Mouse (Mus musculus) adrenal gland, adult (tissue): Measurements from ENCODE around the gene Kcna7.
"Not testable (repeated sequence)": the region's sequence is repeated elsewhere in the genome, so short reads cannot be mapped to it uniquely, and the experiment has no call there.

Experiments used
- DNase-seq, 2 experiments: peaks; one replicate each; pipeline ENCODE4 v3.0.0; 2022 to 2023; ENCODE audit warnings: low spot score in 1 of 2; ENCODE audit not compliant: inconsistent age in 2 of 2

Kcna7 gene

DNA sequence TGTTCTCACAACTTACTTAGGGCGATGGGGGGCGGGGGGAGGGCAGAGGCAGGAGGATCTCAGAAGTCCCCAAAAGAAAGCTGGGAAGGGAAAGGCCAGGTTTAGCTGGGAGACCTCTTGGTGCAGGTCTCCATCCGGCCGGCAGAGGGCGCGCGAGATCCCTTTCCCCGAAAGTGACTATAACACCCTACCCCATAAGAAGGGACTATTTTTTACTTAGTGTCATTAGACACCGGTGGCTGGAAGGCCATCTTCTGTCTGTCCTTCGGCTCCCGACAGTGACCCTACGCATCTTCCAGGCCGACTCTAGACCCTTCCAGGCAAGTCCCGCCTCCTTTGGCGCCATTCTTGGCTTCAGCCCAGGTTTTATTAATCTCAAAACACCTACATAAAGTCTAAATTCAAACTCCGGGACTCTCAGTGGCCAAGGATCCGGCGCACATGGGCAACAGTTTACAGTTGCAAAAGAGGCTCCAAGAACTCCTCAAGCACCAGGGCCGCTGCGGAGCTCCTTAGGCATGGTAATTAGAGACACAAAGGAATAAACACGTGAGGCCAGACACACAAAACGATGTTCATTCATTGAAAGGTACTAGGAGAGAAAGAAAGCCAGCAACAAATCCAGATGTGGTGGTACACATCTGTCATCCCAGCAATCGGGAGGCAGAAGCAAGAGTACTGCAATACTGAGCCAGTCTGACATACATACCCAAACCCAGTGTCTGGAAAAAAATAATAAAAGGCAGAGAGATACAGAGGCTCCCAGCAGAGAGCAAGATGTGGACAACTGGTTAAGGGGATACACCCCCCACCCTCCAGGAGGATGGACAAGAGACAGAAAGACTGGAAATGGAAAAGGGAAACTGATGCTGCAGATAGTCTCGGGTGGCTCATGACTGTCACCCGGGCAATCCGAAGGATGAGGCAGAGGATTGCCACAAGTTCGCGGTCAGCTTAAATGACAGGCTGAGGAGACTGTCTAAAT lies at the start of gene Kcna7:
Gene Kcna7, plus strand, starts transcription at position 563 of the 985 bp plus-strand sequence.
- peak; percentile 72 to 92 for DNase-seq

DNA sequence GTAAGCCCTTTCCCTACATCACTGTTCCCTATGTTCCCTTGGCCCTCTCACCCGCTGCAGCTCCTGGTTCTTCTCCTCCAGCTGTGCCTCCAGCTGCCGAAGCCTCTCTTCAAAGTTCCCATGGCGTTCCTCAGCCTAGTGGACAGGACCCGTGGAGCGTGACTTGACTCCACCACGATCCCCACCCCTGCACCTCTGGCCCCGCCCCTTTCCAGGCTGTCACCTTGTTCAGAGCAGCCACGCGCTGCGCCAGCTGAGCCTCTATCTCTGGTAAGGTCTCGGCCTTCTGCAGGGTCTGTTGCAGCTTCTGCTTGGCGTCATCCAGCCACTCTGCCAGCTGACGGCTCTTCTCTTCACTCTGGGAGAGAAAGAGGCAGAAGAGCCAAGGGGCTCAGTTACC lies 49.4 kb upstream of the Kcna7 start:
- DNase-seq = no peak

DNA sequence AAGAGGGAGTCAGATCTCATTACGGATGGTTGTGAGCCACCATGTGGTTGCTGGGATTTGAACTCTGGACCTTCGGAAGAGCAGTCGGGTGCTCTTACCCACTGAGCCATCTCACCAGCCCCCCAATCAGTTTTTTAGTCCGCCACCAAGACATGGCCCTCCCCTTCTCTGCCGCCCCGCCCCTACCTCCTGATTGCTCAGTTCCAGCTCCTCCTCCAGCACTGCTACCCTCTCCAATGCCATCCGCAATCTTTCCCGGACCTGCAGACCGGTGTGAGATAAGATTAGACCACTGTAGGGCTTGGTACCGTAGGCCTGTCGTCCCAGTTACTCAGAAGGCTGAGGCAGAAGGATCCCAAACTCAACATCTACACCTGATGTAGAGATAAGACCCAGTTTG lies 46.4 kb upstream of the Kcna7 start:
- DNase-seq = not testable (repeated sequence)

DNA sequence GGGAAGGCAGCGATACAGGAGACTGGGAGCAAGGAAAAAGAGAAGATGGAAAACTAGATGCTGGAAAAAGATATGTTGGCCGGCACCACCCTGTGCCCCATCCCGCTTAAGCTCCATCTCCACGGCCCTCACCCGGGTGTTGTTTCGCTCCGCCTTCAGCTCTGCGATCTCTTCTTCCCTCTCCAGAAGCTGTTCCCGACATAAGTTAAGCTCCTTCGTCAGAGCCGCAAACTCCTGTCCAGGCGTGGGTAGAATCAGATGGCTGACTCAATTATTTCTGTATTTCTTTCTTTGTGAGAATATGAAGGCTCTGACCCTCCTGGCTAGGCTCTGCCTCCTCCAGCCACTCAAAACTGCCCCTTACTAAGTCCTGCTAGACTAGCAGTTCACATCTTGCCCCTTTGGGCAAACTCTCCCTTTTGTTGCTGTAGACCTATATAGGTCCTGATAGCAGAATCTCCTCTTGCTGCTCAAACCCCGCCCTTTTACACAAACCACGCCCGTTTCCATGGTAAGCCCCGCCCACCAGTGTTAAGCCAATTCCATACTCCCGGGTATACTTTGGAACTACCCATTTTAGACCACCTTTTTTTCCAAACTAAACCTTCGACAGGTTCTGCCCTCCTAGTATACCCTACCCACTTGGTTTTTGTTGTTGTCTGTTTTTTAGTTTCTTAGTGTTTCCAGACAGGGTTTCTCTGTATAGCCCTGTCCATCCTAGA lies 44.9 kb upstream of the Kcna7 start:
- DNase-seq = no peak

DNA sequence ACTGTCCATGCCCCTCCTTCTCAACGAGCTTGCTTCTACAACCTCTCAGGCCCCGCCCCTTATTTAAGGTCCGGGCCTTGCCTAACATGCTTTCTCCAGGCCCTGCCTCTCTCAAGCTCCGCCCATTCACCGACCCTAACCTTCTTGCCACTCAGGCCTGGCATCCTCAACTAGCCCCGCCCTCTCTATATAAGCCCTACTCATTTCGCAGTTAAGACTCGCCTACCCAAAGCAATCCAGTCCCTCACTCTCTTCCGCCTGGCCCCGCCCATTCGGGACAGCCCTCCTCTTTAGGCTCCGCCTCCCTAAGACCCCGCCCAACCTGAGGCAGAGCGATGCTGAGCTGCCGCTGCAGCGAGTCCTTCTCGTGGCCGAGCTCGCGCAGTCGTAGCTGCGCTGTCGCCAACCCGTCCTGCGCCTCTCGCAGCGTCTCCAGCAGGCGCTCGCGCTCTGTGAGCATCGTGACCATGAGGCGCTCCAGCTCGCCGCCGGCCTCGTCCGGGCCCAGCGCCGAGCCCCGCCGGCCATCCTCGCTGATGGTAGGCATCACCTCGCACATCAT lies 44.1 kb upstream of the Kcna7 start:
- peak; percentile 88 to 91 for DNase-seq

DNA sequence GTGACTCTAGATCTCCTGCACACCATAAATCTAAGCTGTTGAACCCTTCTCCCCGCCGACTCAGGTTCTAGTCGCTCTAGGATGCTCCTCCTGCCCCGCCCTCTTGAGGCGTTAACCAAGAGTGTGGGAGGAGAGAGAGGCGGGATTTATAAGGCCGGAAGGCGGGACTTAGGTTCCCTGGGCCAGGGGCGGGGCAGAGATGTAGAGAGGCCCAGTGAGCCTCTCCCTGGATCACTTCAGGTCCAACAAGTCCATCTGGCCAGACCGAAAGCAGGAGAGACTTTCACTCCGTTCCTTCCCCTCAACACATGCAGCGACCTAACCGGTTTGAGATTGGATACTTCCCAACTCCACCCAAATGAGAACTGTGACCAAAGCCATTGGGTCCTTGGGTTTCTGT lies 42.7 kb upstream of the Kcna7 start:
- no peak for DNase-seq

DNA sequence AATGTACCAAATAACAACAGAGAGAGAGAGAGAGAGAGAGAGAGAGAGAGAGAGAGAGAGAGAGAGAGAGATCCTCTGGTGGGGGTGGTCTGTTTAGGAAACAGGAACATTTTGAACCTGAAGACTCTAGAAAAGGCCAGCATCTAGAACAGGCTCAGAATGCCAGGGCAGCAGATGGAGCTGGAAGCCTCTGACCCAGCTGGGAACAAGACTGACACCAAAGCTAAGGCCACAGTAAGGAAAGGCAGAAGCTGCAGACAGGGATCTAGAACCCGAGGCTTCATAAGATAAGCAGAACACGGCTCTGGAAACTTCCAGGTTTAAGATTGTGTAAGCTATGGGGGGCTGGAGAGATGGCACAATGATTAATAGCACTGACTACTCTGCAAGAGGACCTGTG lies 41.5 kb upstream of the Kcna7 start:
- DNase-seq = no peak

DNA sequence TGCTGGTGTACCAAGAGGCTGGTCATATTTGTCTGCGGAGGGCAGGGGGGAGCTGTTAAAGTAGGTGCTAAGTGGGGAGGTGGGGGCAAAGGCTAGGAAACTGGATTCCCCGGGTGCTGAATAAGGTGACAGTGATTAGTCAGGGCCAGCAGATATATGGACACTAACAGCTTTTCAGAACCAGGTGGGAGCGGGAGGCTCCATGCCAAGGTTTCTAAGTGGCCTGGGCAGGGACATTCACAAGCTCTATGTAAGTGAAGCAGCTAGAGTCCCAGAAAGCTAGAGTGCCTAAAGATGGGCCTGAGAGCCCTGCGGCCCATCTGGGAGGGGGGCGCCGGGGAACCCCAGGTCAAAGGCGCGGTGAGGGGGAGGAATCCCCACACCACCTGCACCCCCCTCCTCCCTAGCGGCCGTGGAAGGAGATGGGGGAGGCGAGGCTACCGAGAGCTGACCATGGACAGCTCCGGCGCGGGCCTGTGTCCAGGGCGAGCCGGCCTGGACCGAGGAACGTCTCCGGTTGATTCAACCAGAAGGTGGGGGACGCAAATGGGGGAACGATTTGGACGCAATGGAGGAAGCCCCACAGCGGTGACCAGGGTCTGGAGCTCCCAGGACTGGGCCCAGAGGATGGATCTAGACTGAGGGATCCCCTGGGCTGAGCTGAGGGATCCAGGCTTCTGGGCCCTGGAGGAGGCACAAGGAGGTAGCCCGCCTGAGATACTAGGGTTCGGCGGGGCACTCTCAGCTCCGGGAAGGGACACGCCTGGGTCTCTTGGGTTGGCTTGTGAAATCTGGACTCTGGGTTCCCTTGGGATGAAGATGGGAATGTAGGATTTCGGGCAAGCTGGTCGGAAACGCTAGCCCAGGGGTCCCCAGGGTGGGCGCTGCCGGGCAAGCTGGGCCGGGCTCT lies 39.5 kb upstream of the Kcna7 start:
- peak; percentile 65 to 83 for DNase-seq

DNA sequence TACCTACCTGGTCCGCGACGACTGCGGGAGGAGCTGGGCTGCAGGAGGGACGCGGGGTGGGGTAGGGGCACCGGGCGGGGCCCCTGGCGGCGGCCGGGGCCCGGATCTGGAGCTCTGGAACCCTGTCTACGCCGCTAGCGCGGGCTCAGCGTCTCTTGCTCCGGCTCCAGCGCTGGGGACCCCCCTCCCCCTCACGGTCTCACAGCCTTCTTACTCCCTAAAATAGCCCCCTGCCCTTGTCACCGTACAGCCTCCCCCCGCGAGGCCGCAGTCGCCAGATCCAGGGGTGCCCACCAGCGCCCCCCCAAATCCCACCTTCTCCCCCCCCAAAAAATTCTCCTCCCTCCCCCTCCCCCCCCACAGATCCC lies 38.8 kb upstream of the Kcna7 start, which contains the start of gene Ppfia3:
Gene Ppfia3, minus strand, starts transcription at position 368 of the 368 bp plus-strand sequence.
- peak in 1 of 2 experiments; percentile 69 for DNase-seq

DNA sequence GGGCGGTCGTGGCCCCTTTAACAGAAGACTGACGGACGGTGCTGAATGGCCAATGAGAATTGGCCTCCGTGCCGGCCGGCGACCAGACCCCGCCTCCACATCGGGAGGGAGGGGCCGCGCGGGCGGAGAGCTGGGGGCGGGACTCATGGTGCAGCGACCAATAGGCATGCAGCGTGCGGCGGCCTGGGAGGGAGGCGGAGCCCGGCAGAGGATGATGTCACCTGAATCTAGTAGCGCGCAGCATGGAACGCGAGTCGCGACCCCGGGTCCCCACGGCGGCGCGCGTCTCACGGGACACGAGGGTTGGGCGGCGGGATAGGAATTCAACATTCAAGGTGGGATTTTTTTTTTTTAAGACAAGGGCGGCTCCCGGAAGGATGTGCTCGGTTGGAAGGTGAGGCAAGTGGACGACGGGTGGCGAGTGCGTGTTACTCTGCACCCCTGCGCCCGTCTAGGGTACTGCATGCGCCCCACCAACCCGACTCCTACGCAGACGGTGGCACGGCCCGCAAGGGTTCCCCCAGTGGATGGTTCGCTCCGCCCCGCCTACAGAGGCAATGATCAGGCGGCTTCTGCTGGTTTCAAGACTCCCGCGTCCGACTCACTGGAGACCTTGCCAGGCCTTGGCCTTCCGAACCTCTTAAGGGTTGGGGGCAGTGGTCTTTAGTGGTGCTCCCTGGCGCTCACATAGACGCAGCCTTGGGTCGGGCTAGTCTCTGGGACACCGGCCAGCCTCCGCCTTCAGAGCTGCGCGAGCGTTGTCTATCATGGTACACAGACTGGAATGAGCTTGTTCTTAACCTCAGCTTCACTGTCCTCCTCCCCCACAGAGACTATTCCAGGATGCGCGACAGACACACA lies 38.2 kb upstream of the Kcna7 start:
- DNase-seq = peak; percentile 98 to 99

DNA sequence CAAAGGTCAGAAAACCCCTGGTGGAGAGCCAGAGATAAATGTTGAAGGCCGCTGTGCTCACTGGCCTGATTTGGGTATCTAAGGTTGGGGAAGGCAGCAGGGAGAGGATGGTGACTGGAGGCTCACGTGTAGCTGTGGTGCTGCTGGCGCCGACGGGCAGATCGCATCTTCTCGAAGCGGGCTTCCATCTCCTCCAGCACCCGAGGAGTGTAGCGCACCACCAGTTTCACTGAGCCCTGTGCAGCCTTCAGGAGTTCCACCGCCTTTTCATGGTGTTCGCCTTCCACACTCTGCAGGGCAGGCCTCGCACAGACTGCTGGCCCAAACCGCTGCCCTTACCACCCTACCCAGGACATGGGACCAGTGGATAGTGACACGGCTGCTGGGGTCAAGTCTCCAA lies 37.3 kb upstream of the Kcna7 start:
- DNase-seq = peak in 1 of 2 experiments; percentile 35

DNA sequence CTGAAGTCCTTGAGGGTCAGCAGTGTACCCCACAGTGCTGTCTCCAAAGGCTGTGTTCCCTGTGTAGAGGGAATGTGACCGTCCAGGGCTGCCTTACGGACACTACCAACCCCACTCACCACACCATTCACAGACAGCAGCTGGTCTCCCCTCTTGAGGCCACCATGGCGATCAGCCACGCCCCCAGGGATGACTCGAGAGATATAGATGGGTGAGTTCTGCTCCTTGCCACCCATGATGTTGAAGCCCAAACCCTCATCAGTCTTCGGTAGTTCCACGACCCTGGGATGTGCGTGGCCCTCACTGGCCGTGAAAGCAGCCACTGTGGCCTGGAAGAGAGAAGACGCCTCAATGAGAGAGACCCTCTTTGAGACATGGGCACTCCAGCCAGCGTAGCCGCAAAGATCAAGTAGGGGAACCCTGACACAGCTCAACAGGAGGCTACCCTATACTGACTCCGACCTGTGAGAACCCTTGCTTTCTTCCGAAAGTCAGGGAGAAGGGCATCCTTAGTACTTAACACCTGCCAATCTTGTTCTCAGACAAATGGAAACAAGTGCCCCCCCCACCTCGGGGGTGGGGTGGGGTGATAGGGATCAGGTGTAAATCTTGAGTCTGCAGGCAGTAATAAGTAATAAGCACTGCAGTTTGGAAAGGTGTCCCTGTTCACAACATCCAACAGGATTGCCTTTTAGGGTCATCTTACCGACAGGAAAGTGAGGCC lies 36.3 kb upstream of the Kcna7 start:
- peak in 1 of 2 experiments; percentile 36 for DNase-seq

DNA sequence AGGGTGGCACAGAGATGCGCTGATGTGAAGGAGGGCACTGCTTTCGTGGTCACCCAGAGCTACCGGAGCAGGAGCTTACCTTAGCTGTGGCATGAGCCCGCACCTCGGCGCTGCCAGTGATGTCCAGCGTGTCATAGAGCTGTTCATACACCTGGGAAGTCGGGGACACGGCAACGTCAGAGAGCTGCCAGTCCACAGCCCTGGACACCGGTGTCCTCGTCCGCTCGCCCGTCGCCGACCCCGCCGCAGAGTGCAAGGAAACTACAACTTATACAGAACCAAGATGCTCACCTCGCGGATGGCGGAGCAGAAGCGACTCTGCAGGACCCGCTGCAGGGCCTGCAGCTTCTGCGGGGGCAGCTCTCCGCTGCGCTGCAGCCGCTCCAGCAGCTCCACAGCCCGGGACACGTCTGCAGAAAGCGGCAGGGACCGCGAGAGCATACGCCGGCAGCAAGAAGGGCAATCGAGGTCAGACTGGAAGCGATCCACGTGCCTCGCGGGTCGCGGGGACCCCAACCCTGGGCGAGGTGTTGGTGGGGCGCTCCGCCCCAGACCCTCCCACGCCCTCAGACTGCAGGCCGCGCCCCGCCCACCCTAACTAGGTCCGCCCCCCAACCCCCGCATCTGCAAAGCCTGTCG lies 35.5 kb upstream of the Kcna7 start:
- peak in 1 of 2 experiments; percentile 36 for DNase-seq

DNA sequence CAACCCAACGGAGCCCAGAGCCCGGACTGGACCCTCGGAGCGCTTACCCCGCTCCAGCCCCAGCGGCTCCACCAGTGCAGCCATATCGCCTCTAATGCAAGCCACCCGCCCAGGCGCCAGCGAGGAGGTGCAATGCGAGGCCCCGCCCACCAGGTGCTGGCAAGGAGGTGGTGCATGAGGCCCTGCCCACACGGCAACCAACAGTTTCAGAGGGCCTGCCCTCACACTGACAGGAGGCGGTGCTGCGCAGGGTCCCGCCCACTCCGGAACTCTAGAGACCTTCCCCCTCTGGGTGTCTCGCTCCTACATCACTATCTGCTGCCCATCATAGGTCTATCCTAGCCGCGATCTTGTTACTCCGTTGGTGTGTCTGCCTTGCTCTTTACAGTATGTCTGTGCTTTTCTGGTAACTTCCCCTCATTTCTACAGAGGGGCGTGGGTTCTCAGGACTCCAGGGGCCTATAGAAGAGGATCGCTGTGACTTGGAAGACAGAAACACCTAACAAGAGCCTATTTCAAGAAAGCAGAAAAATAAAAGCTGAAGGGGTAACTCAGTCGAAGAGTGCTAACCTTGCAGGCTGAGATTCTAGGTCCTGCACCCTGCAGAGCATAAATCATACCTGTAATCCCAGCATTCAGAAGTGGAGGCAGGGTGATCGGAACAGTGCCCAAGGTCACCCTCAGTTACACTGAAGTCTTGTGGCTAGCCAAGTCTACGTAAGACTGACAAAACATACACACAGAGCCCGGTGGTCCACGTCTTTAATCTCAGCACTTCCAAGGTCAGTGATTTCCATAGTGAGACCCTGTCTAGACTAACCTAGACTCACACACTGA lies 34.8 kb upstream of the Kcna7 start, which contains the start of gene Lin7b:
Gene Lin7b, minus strand, starts transcription at position 109 of the 837 bp plus-strand sequence.
- DNase-seq = peak; percentile 95 to 97

DNA sequence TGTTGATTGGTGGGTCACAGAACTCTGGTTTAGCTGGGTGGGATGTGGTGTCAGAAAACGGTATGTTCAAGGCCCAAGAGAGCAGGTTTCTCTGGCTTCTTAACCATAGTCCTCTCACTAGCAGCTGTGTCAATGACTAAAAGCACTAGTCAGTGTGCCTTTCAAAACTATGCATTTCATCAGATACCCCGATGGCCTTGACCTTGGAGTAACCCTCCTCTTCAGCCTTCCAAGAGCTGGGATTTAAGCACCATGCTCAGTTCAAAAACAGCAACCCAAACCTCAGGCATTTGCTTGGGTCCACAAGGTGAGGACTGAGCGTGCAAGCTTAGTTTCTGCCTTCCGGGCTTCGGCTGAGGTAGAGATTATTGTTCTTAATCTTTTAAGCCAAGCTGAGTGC lies 33.1 kb upstream of the Kcna7 start:
- peak; percentile 46 to 80 for DNase-seq

DNA sequence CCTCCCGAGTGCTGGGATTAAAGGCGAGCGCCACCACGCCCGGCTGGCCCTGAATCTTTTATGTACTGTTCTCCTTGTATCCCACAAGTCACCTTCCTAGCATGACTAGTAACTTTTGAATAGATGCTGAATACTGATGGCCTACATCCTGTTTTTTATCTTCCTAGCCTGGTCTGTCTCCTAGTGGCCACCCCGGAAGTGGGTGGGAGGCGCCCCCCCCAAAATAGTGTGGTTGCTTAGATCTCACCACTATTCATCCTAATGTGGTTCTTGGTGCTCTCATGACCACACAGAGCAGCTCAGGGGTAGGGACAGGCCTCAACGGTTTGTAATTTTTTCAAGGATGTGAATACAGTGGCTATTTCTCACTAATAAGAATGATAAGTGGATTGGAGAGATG lies 30.8 kb upstream of the Kcna7 start:
- no peak for DNase-seq

DNA sequence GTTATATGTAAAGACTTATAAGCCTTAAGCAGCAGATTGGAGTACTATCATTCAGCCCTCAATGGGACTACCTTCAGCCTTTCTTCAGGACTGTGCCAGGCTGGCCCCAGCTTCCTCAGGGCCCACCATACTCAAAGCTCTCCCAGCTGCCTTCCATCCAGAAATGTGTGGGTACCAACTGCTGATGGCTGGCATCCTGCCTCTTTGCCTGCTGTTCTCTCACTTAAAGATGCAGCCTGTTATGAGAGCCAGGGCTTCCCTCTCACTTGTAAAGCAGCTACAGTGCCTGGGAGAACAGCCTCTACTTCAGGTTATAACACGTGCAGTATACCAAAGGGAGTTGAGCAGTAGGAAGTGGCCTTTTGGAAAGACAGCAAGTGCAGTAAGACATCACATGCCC lies 29.4 kb upstream of the Kcna7 start:
- no peak for DNase-seq

DNA sequence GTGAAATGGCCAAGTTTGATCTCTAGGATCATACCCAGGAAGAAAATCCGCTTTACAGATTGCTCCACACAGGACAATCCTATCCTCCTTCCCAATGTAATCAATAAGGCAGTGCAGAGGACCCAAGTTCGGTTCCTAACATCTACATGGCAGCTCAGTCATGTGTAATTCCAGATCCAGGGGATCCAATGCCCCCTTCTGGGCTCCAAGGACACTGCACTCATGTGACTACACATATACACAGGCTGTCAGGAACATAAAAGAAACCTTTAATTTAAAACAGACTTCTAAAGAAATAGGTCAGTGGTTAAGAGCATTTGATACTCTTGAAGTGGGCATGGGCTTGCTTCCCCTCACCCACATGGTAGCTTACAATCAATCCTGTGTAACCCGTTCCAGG lies 19.4 kb upstream of the Kcna7 start:
- no peak for DNase-seq
